Mouse (Mus musculus): ENCODE data around the gene Olfr826.
"Not testable (repeated sequence)": the region's sequence is repeated elsewhere in the genome, so short reads cannot be mapped to it uniquely, and the experiment has no call there.

Olfr826 gene

GRCm38 (mm10) chr10:130184086-130184485, at the start of gene Olfr826:
TSS of gene Olfr826 (minus strand) at chr10:130184186.
- DNase-seq (ENCODE audit: low spot score in 2 of 2): no peak

- DNase-seq (ENCODE audit: low spot score in 2 of 2): no peak
Measured at GRCm38 (mm10) chr10:130232117-130232516, 48.1 kb upstream of the Olfr826 start.

GRCm38 (mm10) chr10:130229584-130229983, 45.6 kb upstream of the Olfr826 start:
- DNase-seq (ENCODE audit: low spot score in 2 of 2): no peak

DNA sequence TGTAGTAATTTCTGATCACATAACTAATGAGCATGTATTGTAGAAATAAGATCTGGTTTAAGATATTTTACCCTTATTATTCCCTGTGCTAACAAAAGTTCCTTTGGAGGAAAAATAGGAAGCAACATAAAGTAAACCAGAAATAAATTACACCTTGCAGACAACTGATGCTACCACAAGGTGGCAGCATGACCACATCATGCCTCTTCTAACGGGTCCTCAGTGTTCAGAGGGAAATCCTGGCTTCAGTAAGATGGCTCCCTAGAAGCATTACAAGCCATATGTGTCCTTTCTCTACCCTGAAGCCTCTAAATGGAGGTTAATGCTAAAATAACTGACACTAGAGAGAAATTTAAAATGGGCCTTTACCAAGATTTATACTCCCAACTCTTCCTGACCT, 44.3 kb upstream of the Olfr826 start:
- DNase-seq (ENCODE audit: low spot score in 2 of 2): no peak

GRCm38 (mm10) chr10:130225034-130225433, 41.0 kb upstream of the Olfr826 start:
- DNase-seq (ENCODE audit: low spot score in 2 of 2): no peak

- DNase-seq (ENCODE audit: low spot score in 2 of 2): no peak
Measured at GRCm38 (mm10) chr10:130214303-130214702, 30.3 kb upstream of the Olfr826 start, which contains the start of gene Olfr827. TSS of gene Olfr827 (minus strand) at chr10:130214403.

DNA sequence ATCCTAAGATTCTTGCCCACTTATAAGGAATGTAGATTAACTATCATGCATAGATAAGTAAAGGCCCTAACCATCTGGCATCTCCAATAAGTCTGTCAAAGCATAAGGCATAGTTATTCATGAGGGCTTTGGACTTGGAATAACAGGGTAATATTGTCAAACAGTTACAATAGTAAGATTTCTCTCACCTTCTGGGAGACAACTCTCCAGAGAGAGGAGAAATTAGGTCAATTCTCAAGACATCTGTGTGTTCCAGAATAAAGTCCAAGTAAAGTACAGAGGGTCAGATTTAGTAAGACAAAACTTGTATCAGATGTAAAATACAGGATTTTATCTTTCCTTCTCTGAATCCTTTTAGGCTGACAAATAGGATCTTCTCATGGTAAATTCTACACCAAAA, 17.3 kb downstream of the Olfr826 start, which contains the start of gene Olfr825:
Gene Olfr825 (minus strand): TSS at position 101 of the 400 bp plus-strand sequence.
- no peak for DNase-seq (ENCODE audit: low spot score in 2 of 2)

DNA sequence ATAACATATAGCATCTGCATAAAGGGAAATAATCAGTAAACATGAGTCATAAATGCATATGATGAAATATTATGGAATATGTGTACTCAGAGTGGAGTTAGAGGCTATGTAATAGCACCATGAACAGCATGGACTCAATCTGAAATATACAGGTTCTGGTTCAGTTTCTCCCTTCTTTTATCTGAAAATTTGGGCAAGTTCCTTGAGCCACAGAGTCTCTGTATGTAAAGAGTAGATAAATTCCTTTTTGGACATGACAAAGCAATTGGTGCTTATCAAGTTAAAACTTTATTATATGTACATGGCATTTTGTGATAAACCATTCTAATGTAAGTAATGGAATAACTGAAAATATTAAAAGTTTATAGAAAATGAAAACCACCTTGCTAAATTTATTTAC, 18.8 kb downstream of the Olfr826 start:
- DNase-seq (ENCODE audit: low spot score in 2 of 2): no peak

- DNase-seq (ENCODE audit: low spot score in 2 of 2): no peak
Measured at GRCm38 (mm10) chr10:130144121-130144520, 39.9 kb downstream of the Olfr826 start.

DNA sequence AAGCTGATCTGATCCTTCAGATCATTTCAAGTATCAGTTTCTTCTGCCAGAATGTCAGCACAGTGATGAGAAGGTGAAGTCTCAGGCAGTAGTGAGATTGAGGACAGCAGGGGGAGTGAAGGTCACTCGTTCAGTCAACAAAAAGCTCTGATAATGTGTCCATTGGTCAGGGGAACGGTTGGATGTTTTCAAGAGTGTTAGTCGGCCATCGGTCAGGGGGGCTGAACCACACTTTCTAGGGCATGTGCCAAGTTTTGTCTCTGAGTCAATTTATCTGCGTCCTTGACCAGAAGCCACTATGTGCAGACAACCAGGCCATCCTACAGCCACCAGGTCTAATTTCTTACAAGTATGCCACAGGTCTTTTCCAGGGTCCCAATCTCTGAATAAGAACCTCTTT, 41.5 kb downstream of the Olfr826 start:
- not testable (repeated sequence) for DNase-seq (ENCODE audit: low spot score in 2 of 2)

DNA sequence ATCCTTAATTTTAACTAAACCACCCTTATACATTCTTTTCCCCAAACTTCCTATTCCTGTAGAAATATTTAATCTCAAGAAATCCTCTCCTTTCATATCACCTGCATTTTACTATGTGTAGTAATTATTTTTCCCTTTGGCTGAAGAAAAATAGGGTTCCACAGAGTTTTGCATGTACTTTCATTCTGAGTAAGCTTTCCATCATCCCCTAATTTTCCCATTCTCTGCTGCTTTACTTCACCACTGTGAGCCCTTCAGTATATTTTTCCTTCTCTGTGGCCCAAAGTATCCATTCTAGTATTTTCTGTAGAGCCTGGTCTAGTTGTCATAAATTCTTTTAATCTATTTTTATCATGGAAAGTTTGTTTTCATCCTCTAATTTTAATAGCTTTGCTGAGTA, 49.2 kb downstream of the Olfr826 start:
- DNase-seq (ENCODE audit: low spot score in 2 of 2): no peak

DNA sequence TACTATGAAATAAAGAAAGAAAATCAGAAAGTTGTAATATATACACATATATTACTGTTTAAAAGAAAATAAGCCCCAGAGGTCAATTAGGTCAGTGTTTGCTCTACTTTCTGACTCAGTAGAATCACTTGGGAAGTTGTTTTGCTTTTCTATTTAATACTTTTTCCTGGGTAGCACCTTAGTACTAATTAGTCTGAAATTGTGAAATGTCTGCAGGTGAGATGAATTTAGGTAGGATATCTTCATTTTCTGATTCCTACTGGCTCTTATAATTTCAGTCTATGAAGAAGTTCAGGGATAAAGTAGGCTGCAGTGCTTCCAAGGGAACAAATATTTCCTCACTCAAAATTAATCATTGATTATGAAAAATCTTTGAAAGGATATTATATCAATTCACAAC, 54.1 kb downstream of the Olfr826 start, which contains the start of gene Olfr824:
Gene Olfr824 (minus strand): TSS at position 101 of the 400 bp plus-strand sequence.
- DNase-seq (ENCODE audit: low spot score in 2 of 2): not testable (repeated sequence)
